Mouse (Mus musculus): ENCODE measurements at regions not wholly inside any gene's neighbourhood (a gene's known extent, or its start where the extent isn't known, plus 50 kb on each side); places are given as distances from the start of the nearest gene placed in this dataset.

DNA sequence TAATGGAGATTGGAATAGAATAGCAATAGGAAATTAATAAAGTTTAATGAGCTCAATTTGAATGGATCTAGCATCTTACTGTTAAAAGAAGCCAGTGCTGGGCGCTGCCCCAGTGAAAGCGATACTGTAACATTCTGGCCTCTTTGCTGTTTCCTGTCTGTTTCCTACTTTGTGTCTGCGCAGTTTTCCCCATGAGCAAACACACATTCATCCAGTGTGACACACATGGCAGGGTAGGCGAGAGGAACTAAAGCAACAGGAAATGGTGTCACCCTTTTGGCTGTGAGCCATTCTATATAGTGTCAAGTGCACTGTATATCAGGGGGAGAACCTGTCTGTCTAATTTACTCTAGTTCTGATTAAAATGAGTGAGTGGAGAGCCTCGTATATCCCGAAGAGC lies 366.2 kb downstream of the Foxo1 start:
- Histone ChIP-seq H3K79me2 (replicated peaks; ENCODE audit: control insufficient read depth, insufficient read depth, low read length) (no peaks in the 10 kb centered on the region), H3K4me3 (no peak overlapping the region), H3K27me3 (ENCODE audit: control insufficient read depth, insufficient read depth, low read length) (no peaks in the 10 kb centered on the region), H3K9ac (ENCODE audit: low read depth, low read length) (no peak overlapping the region), H3K27ac (no peak overlapping the region), H3K36me3 (ENCODE audit: control insufficient read depth, insufficient read depth, low read length) (peaks cover 3% of the 10 kb centered on the region; the same call in 1 of the 2 replicates), H3K4me1 (ENCODE audit: control insufficient read depth, insufficient read depth, low read length) (peaks cover 4% of the 10 kb centered on the region)
- peak in 1 of 2 experiments; percentile 49 for DNase-seq
- intact Hi-C loops (cut with DNase I) = loop anchor here (5.0 kb wide), 1 partner anchor 182 kb away; no protein-coding TSS in a partner anchor
- 35% methylated on average over 6 of the region's 6 CpGs for WGBS
- no peak for TF ChIP-seq POLR2A (IDR thresholded peaks at IDR 0.05; ENCODE audit: insufficient read depth, low read depth, low read length)
- no peak for TF ChIP-seq EP300 (IDR thresholded peaks at IDR 0.05; ENCODE audit: insufficient read depth, low read depth, low read length)
- TF ChIP-seq CTCF (IDR thresholded peaks at IDR 0.05) = no peak

DNA sequence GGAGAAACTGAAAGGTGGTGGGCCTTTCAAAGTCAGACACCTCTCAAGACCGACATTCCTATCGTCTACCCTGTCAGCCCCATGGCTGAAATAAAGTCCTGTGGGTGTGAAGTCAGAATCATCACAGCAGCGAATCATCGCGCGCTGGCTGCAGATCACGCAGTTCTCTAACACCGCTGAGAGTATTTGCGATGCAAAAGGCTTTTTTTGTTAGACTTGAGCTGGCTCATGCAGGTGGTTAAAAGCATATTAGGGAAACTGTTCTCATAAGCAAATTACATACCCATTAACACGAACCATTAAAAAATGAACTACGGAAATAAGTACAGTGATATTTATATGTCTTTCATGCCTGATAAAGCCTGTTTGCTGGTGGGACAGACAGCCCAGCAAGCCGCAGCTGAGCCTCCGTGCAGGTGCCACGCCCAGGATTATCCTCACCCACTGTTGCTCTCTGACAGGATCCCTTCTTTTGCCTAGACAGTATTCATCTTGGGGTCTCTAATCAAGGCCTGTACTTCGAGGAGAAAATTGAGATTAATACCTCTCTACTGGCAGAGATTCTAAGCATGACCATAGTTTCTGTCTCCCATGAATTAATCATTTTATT lies 365.5 kb downstream of the Foxo1 start:
- H3K79me2 ChIP-seq (replicated peaks; ENCODE audit: control insufficient read depth, insufficient read depth, low read length) = no peaks in the 10 kb centered on the region
- TF ChIP-seq EP300 (IDR thresholded peaks at IDR 0.05; ENCODE audit: insufficient read depth, low read depth, low read length) (no peak), CTCF (IDR thresholded peaks at IDR 0.05) (no peak), POLR2A (IDR thresholded peaks at IDR 0.05; ENCODE audit: insufficient read depth, low read depth, low read length) (no peak)
- WGBS = 81% methylated on average over 15 of the region's 15 CpGs
- H3K4me1 ChIP-seq (ENCODE audit: control insufficient read depth, insufficient read depth, low read length) = peaks cover 4% of the 10 kb centered on the region
- H3K27ac ChIP-seq = no peak overlapping the region
- DNase-seq = no peak
- no peaks in the 10 kb centered on the region for H3K27me3 ChIP-seq (ENCODE audit: control insufficient read depth, insufficient read depth, low read length)
- H3K9ac ChIP-seq (ENCODE audit: low read depth, low read length) = no peak overlapping the region
- intact Hi-C loops (cut with DNase I) = loop anchor here (5.0 kb wide), 1 partner anchor 181 kb away; no protein-coding TSS in a partner anchor
- H3K36me3 ChIP-seq (ENCODE audit: control insufficient read depth, insufficient read depth, low read length) = peaks cover 3% of the 10 kb centered on the region; the same call in 1 of the 2 replicates
- no peak overlapping the region for H3K4me3 ChIP-seq

- Histone ChIP-seq H3K27me3 (ENCODE audit: control insufficient read depth, insufficient read depth, low read length) (no peaks in the 10 kb centered on the region), H3K9ac (ENCODE audit: low read depth, low read length) (no peak overlapping the region), H3K4me3 (no peak overlapping the region), H3K27ac (no peak overlapping the region), H3K79me2 (replicated peaks; ENCODE audit: control insufficient read depth, insufficient read depth, low read length) (no peaks in the 10 kb centered on the region), H3K36me3 (ENCODE audit: control insufficient read depth, insufficient read depth, low read length) (peaks cover 3% of the 10 kb centered on the region; the same call in 1 of the 2 replicates), H3K4me1 (ENCODE audit: control insufficient read depth, insufficient read depth, low read length) (peaks cover 4% of the 10 kb centered on the region)
- TF ChIP-seq POLR2A (IDR thresholded peaks at IDR 0.05; ENCODE audit: insufficient read depth, low read depth, low read length) (no peak), CTCF (IDR thresholded peaks at IDR 0.05) (peak; percentile 51)
- 52% methylated on average over 2 of the region's 2 CpGs for WGBS
- intact Hi-C loops (cut with DNase I) = loop anchor here (5.0 kb wide), 1 partner anchor 180 kb away; no protein-coding TSS in a partner anchor
- no peak for DNase-seq
Observed at GRCm38 (mm10) chr3:52632635-52633034, 364.5 kb downstream of the Foxo1 start.

GRCm38 (mm10) chr3:52630209-52630608 lies 362.1 kb downstream of the Foxo1 start:
- H3K36me3 ChIP-seq (ENCODE audit: control insufficient read depth, insufficient read depth, low read length) = peaks cover 3% of the 10 kb centered on the region; the same call in 1 of the 2 replicates

DNA sequence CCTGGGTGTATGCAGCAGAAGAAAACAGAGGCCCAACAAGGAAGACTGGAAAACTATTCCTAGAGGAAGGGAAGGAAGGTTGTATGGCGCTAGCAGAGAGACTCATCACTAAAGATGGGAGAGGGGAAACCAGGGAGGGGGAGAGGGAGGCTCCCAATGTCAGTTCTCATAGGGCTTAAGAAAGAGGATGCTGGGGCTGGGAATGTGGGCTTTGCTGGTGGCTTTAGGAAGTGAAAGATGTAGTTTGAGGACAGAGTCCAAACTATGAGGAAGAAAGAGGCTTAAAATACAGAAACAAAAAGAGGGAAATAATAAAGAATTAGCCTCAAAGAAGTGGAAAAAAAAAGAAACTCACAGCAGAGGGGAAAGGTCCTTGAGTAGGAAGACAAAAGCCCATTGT lies 357.0 kb downstream of the Foxo1 start:
- TF ChIP-seq EP300 (IDR thresholded peaks at IDR 0.05; ENCODE audit: insufficient read depth, low read depth, low read length) = no peak
- no peak for TF ChIP-seq POLR2A (IDR thresholded peaks at IDR 0.05; ENCODE audit: insufficient read depth, low read depth, low read length)
- no peak for TF ChIP-seq CTCF (IDR thresholded peaks at IDR 0.05)
- Histone ChIP-seq H3K4me3 (no peak overlapping the region), H3K36me3 (ENCODE audit: control insufficient read depth, insufficient read depth, low read length) (no peaks in the 10 kb centered on the region), H3K9ac (ENCODE audit: low read depth, low read length) (no peak overlapping the region), H3K4me1 (ENCODE audit: control insufficient read depth, insufficient read depth, low read length) (no peaks in the 10 kb centered on the region; the same call in 1 of the 2 replicates), H3K79me2 (replicated peaks; ENCODE audit: control insufficient read depth, insufficient read depth, low read length) (no peaks in the 10 kb centered on the region), H3K27ac (no peak overlapping the region), H3K27me3 (ENCODE audit: control insufficient read depth, insufficient read depth, low read length) (no peaks in the 10 kb centered on the region)
- intact Hi-C loops (cut with DNase I) = no loop called here
- no peak for DNase-seq
- 79% methylated on average over 1 of the region's 1 CpGs for WGBS

More at GRCm38 (mm10) chr3:52630209-52630608, 362.1 kb downstream of the Foxo1 start:
- H3K27ac ChIP-seq = no peak overlapping the region
- no peak for DNase-seq
- no peak for TF ChIP-seq CTCF (IDR thresholded peaks at IDR 0.05)
- no peak for TF ChIP-seq POLR2A (IDR thresholded peaks at IDR 0.05; ENCODE audit: insufficient read depth, low read depth, low read length)
- no peak for TF ChIP-seq EP300 (IDR thresholded peaks at IDR 0.05; ENCODE audit: insufficient read depth, low read depth, low read length)
- no peak overlapping the region for H3K4me3 ChIP-seq
- H3K9ac ChIP-seq (ENCODE audit: low read depth, low read length) = no peak overlapping the region
- WGBS = 62% methylated on average over 5 of the region's 5 CpGs
- H3K27me3 ChIP-seq (ENCODE audit: control insufficient read depth, insufficient read depth, low read length) = no peaks in the 10 kb centered on the region
- intact Hi-C loops (cut with DNase I) = loop anchor here (5.0 kb wide), 1 partner anchor 178 kb away; no protein-coding TSS in a partner anchor
- H3K79me2 ChIP-seq (replicated peaks; ENCODE audit: control insufficient read depth, insufficient read depth, low read length) = no peaks in the 10 kb centered on the region
- peaks cover 4% of the 10 kb centered on the region for H3K4me1 ChIP-seq (ENCODE audit: control insufficient read depth, insufficient read depth, low read length)

- WGBS = 82% methylated on average over 8 of the region's 8 CpGs
- DNase-seq = no peak
- intact Hi-C loops (cut with DNase I) = no loop called here
- Histone ChIP-seq H3K4me1 (ENCODE audit: control insufficient read depth, insufficient read depth, low read length) (no peaks in the 10 kb centered on the region; the same call in 1 of the 2 replicates), H3K9ac (ENCODE audit: low read depth, low read length) (no peak overlapping the region), H3K27me3 (ENCODE audit: control insufficient read depth, insufficient read depth, low read length) (no peaks in the 10 kb centered on the region), H3K79me2 (replicated peaks; ENCODE audit: control insufficient read depth, insufficient read depth, low read length) (no peaks in the 10 kb centered on the region), H3K36me3 (ENCODE audit: control insufficient read depth, insufficient read depth, low read length) (no peaks in the 10 kb centered on the region), H3K4me3 (no peak overlapping the region), H3K27ac (no peak overlapping the region)
- TF ChIP-seq POLR2A (IDR thresholded peaks at IDR 0.05; ENCODE audit: insufficient read depth, low read depth, low read length) (no peak), CTCF (IDR thresholded peaks at IDR 0.05) (no peak), EP300 (IDR thresholded peaks at IDR 0.05; ENCODE audit: insufficient read depth, low read depth, low read length) (no peak)
Observed at GRCm38 (mm10) chr3:52622530-52622929, 354.4 kb downstream of the Foxo1 start.
